Comparison of ENCODE assay signal across 9 mouse cellular contexts in genomic region chr8:119785764-119786405, GRCm38 (mm10). TPM values are rescaled to one million over a fixed set of nuclear protein-coding genes. Genes with fewer than 3 reads are reported as not detected.
DNase-seq lines count a peak whose midpoint lies in the region; TF ChIP-seq lines count a peak whose summit lies in the region.
"Had no signal": no experiment of that assay in that cellular context is flagged by ENCODE, and none has a peak within 500 bp of the region (broad histone marks: within the 10 kb centered on the region; RNA-seq: fewer than 3 reads in every experiment).

No protein-coding gene starts in this region.

- no peak overlapping the region for H3K27ac ChIP-seq in thymus, adult 2 months (ENCODE audit: control insufficient read depth, insufficient read depth, low read length)
- peak overlapping the region; percentile 68 for H3K27ac ChIP-seq in forebrain, embryonic 10.5 days
- H3K27ac ChIP-seq: gastrocnemius, adult 2 months had no signal

- H3K36me3 ChIP-seq in thymus, adult 2 months (ENCODE audit: control insufficient read depth, insufficient read depth, low read length) = no peaks in the 10 kb centered on the region
- no peaks in the 10 kb centered on the region for H3K36me3 ChIP-seq in forebrain, embryonic 10.5 days (replicated peaks)

- peak; percentile 22 for DNase-seq in thymus, adult 2 months
- DNase-seq in thymus, postnatal 10 days (ENCODE audit: low spot score in 2 of 2) = no peak
- no peak for DNase-seq in forebrain, embryonic 10.5 days (ENCODE audit: extremely low spot score, low spot score)
- DNase-seq in induced T-regulatory cell, adult 2 months (ENCODE audit: low read depth) = peak; percentile 37
- DNase-seq in thymus, postnatal 25 days = peak; percentile 36
- no peak for DNase-seq in lung, postnatal 4 days
- DNase-seq in left cerebral cortex, postnatal 36 days (ENCODE audit: low spot score in 2 of 2) = no peak
- DNase-seq: gastrocnemius, adult 2 months; right cerebral cortex, postnatal 25 days had no signal

- H3K4me3 ChIP-seq in thymus, adult 2 months (ENCODE audit: control insufficient read depth, insufficient read depth, low read length) = no peak overlapping the region
- H3K4me3 ChIP-seq in forebrain, embryonic 10.5 days = no peak overlapping the region
- H3K4me3 ChIP-seq: gastrocnemius, adult 2 months had no signal

- H3K9me3 ChIP-seq in forebrain, embryonic 10.5 days = no peaks in the 10 kb centered on the region

- TF ChIP-seq CTCF in thymus, adult 2 months (IDR thresholded peaks at IDR 0.05; ENCODE audit: borderline replicate concordance, control insufficient read depth, extremely low read depth, insufficient read depth, low read length, poor library complexity) = no peak

- H3K4me1 ChIP-seq in thymus, adult 2 months (replicated peaks; ENCODE audit: control insufficient read depth, insufficient read depth, low read length) = peaks cover 70% of the 10 kb centered on the region
- H3K4me1 ChIP-seq in forebrain, embryonic 10.5 days = peaks cover 78% of the 10 kb centered on the region

- no peak for TF ChIP-seq POLR2A in thymus, adult 2 months (IDR thresholded peaks at IDR 0.05; ENCODE audit: control insufficient read depth, extremely low read depth, insufficient read depth, low read length, poor library complexity)

- no peaks in the 10 kb centered on the region for H3K27me3 ChIP-seq in thymus, adult 2 months (ENCODE audit: control insufficient read depth, insufficient read depth, low read length)
- H3K27me3 ChIP-seq in forebrain, embryonic 10.5 days (ENCODE audit: poor library complexity, severe bottlenecking) = peaks cover 6% of the 10 kb centered on the region; the same call in 1 of the 2 replicates

- intact Hi-C loops in left cerebral cortex, postnatal 36 days (cut with DNase I) = loop anchor here (10.0 kb wide), 1 partner anchor 289 kb away; no protein-coding TSS in a partner anchor

- 69% methylated on average over 18 of the region's 18 CpGs for WGBS in thymus, adult 2 months
- WGBS in forebrain, embryonic 10.5 days = 62% methylated on average over 18 of the region's 18 CpGs

RNA-seq across cellular contexts. Expression of gene Tldc1, which starts 7.7 kb away (rescaled TPM):
- 13.9 and 14.0 TPM in 2 replicates for polyA plus RNA-seq in thymus, adult 2 months (2012; rRNA removed)
- 16.7 and 17.3 TPM in 2 replicates for polyA plus RNA-seq in forebrain, embryonic 10.5 days (2016; fragmentation: Nextera tagmentation; extraction: Ambion mirVana)
- 10 to 100 TPM; 14.3 to 14.5 TPM for total RNA-seq in left cerebral cortex, postnatal 36 days (2021)

RNA-seq across cellular contexts. Expression of gene Cotl1, which starts 54.5 kb away (rescaled TPM):
- polyA plus RNA-seq in thymus, adult 2 months (2012; rRNA removed) = 428 and 476 TPM in 2 replicates
- 109 and 114 TPM in 2 replicates for polyA plus RNA-seq in forebrain, embryonic 10.5 days (2016; fragmentation: Nextera tagmentation; extraction: Ambion mirVana)
- 10 to 100 TPM; 56.9 to 57.0 TPM for total RNA-seq in left cerebral cortex, postnatal 36 days (2021)

Comparison
In these comparisons a context has a peak if more than half of its experiments do, and no peak if none do; other contexts are left out.
1. DNase-seq: peak in thymus, adult 2 months (single experiment), induced T-regulatory cell, adult 2 months (single experiment) and thymus, postnatal 25 days (single experiment); none in thymus, postnatal 10 days (0 of 2), forebrain, embryonic 10.5 days (single experiment), lung, postnatal 4 days (0 of 2) and left cerebral cortex, postnatal 36 days (0 of 2).